Mouse (Mus musculus): ENCODE results near the gene Kdm6b.

- TF ChIP-seq CTCF (conservative IDR thresholded peaks at IDR 0.05 in 1 of 2, IDR thresholded peaks at IDR 0.05 in 1 of 2; ENCODE audit: low read depth in 2 of 2, low read length in 2 of 2) (no peak), EP300 (IDR thresholded peaks at IDR 0.05; ENCODE audit: low read length) (no peak), TBP (conservative IDR thresholded peaks at IDR 0.05; ENCODE audit: low read depth, low read length) (no peak), BHLHE40 (IDR thresholded peaks at IDR 0.05; ENCODE audit: low read depth, low read length) (peak; percentile 83), TCF12 (IDR thresholded peaks at IDR 0.05; ENCODE audit: low read depth, low read length) (no peak), USF2 (conservative IDR thresholded peaks at IDR 0.05; ENCODE audit: low read depth, low read length) (no peak), SIN3A (IDR thresholded peaks at IDR 0.05; ENCODE audit: low read length) (no peak)
These were observed 38.8 kb upstream of the Kdm6b start for GRCm38 (mm10) chr11:69452114-69452867.
